Mouse (Mus musculus) thymus, adult 2 months (tissue): ENCODE results near the gene Asap3.

ENCODE experiments used
- CTCF ChIP-seq: fragments of 200-500 bp; IDR thresholded peaks from 2 replicates; pipeline ENCODE4 v1.5.1; 2012; ENCODE audit warnings: mild to moderate bottlenecking, control low read depth, low read length, moderate library complexity, borderline replicate concordance; ENCODE audit not compliant: control insufficient read depth, poor library complexity, insufficient read depth; ENCODE audit errors: extremely low read depth
- POLR2A ChIP-seq: fragments of 200-500 bp; IDR thresholded peaks from 2 replicates; pipeline ENCODE4 v1.6.1; 2012; ENCODE audit warnings: mild to moderate bottlenecking, low read length, control low read depth, moderate library complexity; ENCODE audit not compliant: control insufficient read depth, poor library complexity, insufficient read depth; ENCODE audit errors: extremely low read depth

- TF ChIP-seq POLR2A (no peak), CTCF (no peak)
These were observed 78.3 kb downstream of the Asap3 start, which contains the start of gene Zfp46 for GRCm38 (mm10) chr4:136284455-136284854.
